Mouse (Mus musculus) kidney, embryonic 15.5 days (tissue): ENCODE measurements around the gene Qrich2. TPM values are rescaled to one million over a fixed set of nuclear protein-coding genes. Genes with fewer than 3 reads are reported as not detected.

ENCODE experiments used
- ATAC-seq: fragments of 200-750 bp; cut with Nextera tagmentation; replicated peaks from 2 replicates; pipeline ENCODE4 v1.8.0; 2017; ENCODE audit warnings: moderate TSS enrichment; ENCODE audit not compliant: low FRiP score
- H3K27ac ChIP-seq: fragments of 300-500 bp; sonication (generic); 2 replicates; pipeline ENCODE4 v1.5.1; 2015; ENCODE audit warnings: mild to moderate bottlenecking, inconsistent platforms
- H3K27me3 ChIP-seq: fragments of 300-500 bp; sonication (generic); 2 replicates; pipeline ENCODE4 v1.6.1; 2015; ENCODE audit warnings: inconsistent platforms
- H3K36me3 ChIP-seq: fragments of 300-500 bp; sonication (generic); 2 replicates; pipeline ENCODE4 v1.6.1; 2015; ENCODE audit warnings: inconsistent platforms
- H3K4me1 ChIP-seq: fragments of 300-500 bp; sonication (generic); 2 replicates; pipeline ENCODE4 v1.6.1; 2015; ENCODE audit warnings: inconsistent platforms
- H3K4me2 ChIP-seq: fragments of 300-500 bp; sonication (generic); 2 replicates; pipeline ENCODE4 v1.6.1; 2015; ENCODE audit warnings: moderate library complexity, mild to moderate bottlenecking, inconsistent platforms
- H3K4me3 ChIP-seq: fragments of 300-500 bp; sonication (generic); replicated peaks from 2 replicates; pipeline ENCODE4 v1.5.1; 2015; ENCODE audit warnings: mild to moderate bottlenecking, inconsistent platforms
- H3K9ac ChIP-seq: fragments of 300-500 bp; sonication (generic); 2 replicates; pipeline ENCODE4 v1.6.1; 2015; ENCODE audit warnings: mild to moderate bottlenecking, inconsistent platforms
- H3K9me3 ChIP-seq: fragments of 300-500 bp; sonication (generic); replicated peaks from 2 replicates; pipeline ENCODE4 v1.6.1; 2016; ENCODE audit warnings: inconsistent platforms
- WGBS: fragments of 180-500 bp; shearing (Covaris S2); methylation state at CpG from one replicate; pipeline ENCODE4 v1.1.7; 2015; ENCODE audit warnings: mixed read lengths; 5-methylcytosine and 5-hydroxymethylcytosine counted together
- polyA plus RNA-seq: library from polyadenylated mRNA; unstranded; fragments of >200 nt; fragmentation: Nextera tagmentation; extraction: Ambion mirVana; gene quantifications from 2 replicates; pipeline ENCODE4 v1.2.1, GENCODE M21; 2015

Qrich2 gene
- polyA plus RNA-seq, 1 experiment from 2014 or later, result 0.30 TPM

DNA sequence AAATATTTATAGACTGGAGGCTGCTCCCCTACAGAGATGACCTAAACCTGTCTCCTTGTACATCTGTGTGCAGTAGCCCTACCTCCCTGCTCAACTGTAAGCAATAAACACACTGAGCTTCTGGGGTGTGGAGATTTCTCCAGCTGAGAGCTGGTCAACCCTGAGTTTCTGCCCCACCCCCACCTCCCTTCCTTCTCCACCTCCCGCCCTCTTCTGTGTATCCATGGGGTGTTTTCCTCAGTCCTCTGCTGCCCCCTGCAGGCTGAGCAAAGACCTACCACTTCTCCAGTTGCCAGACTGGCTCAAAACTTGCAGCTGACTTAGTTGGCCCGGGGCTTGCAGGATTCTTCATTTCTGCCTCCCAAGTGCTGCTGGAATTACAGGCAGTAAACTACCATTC is 2.2 kb downstream of the Qrich2 start:
- Histone ChIP-seq H3K4me2 (no peak overlapping the region), H3K27me3 (no peaks in the 10 kb centered on the region), H3K9ac (no peak overlapping the region), H3K9me3 (no peaks in the 10 kb centered on the region), H3K4me1 (peaks cover 4% of the 10 kb centered on the region), H3K36me3 (no peaks in the 10 kb centered on the region), H3K27ac (no peak overlapping the region), H3K4me3 (no peak overlapping the region)
- peak; percentile 54; the same call in 1 of the 2 replicates for ATAC-seq
- WGBS, result 3% methylated on average over 2 of the region's 2 CpGs

GRCm38 (mm10) chr11:116463338-116463737 is 2.7 kb downstream of the Qrich2 start:
- 59% methylated on average over 5 of the region's 5 CpGs for WGBS
- Histone ChIP-seq H3K27ac (no peak overlapping the region), H3K9ac (no peak overlapping the region), H3K4me3 (no peak overlapping the region), H3K36me3 (no peaks in the 10 kb centered on the region), H3K9me3 (no peaks in the 10 kb centered on the region), H3K4me1 (peaks cover 4% of the 10 kb centered on the region), H3K4me2 (no peak overlapping the region), H3K27me3 (no peaks in the 10 kb centered on the region)
- no peak for ATAC-seq

DNA sequence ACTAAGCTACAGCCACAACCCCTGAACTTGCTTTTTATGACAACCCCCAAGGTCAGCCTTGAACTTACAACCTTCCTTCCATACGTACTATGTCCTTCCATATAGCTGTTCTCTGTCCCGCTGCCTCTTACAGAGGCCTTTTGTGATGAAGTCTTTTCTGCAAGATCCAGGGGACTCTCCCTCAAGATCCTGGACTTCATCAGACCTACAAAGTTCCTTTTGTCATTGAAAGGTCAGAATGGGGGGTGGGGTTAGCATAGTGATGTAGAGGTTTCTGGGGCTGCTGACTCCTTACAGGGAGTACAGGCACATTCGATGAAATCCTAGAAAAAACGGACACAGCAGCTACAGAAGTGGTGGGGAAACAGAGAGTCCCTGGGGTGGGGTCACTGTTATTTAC is 6.3 kb downstream of the Qrich2 start:
- H3K4me3 ChIP-seq, result no peak overlapping the region
- H3K4me1 ChIP-seq, result peaks cover 4% of the 10 kb centered on the region
- H3K36me3 ChIP-seq, result no peaks in the 10 kb centered on the region
- H3K27ac ChIP-seq, result no peak overlapping the region
- no peaks in the 10 kb centered on the region for H3K9me3 ChIP-seq
- H3K4me2 ChIP-seq, result no peak overlapping the region
- no peak for ATAC-seq
- WGBS, result 69% methylated on average over 4 of the region's 4 CpGs
- H3K9ac ChIP-seq, result no peak overlapping the region
- H3K27me3 ChIP-seq, result no peaks in the 10 kb centered on the region

DNA sequence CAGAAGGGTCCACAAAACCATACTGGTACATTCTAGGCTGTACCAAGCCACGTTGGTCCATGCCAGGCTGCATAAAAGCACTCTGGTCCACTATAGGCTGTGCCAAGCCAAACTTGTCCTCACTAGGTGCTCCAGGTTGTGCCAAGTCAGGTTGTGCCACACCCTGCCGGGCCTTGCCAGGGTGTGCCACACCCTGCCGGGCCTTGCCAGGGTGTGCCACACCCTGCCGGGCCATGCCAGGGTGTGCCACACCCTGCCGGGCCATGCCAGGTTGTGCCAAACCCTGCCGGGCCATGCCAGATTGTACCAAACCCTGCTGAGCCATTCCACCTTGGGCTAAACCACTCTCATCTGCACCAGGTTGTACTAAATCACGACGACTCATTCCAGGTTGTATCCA is 9.8 kb downstream of the Qrich2 start:
- Histone ChIP-seq H3K4me3 (no peak overlapping the region), H3K4me2 (no peak overlapping the region), H3K4me1 (no peaks in the 10 kb centered on the region), H3K9me3 (no peaks in the 10 kb centered on the region), H3K27ac (no peak overlapping the region), H3K9ac (no peak overlapping the region), H3K27me3 (no peaks in the 10 kb centered on the region), H3K36me3 (no peaks in the 10 kb centered on the region)
- WGBS, result 77% methylated on average over 8 of the region's 8 CpGs
- no peak for ATAC-seq

- no peak overlapping the region for H3K4me3 ChIP-seq
These were observed 12.2 kb downstream of the Qrich2 start for GRCm38 (mm10) chr11:116453889-116454288.

GRCm38 (mm10) chr11:116449341-116449740 is 16.7 kb downstream of the Qrich2 start:
- H3K9me3 ChIP-seq, result no peaks in the 10 kb centered on the region; the same call in 1 of the 2 replicates
- H3K27me3 ChIP-seq, result peaks cover 22% of the 10 kb centered on the region
- 90% methylated on average over 3 of the region's 3 CpGs for WGBS
- H3K27ac ChIP-seq, result no peak overlapping the region
- no peak overlapping the region for H3K4me2 ChIP-seq
- no peak for ATAC-seq
- H3K36me3 ChIP-seq, result no peaks in the 10 kb centered on the region
- no peak overlapping the region for H3K4me3 ChIP-seq
- no peak overlapping the region for H3K9ac ChIP-seq
- peaks cover 22% of the 10 kb centered on the region for H3K4me1 ChIP-seq

More at GRCm38 (mm10) chr11:116453889-116454288, 12.2 kb downstream of the Qrich2 start:
- H3K9me3 ChIP-seq, result no peaks in the 10 kb centered on the region; the same call in 1 of the 2 replicates
- no peaks in the 10 kb centered on the region for H3K36me3 ChIP-seq
- no peaks in the 10 kb centered on the region for H3K4me1 ChIP-seq
- ATAC-seq, result no peak
- no peak overlapping the region for H3K27ac ChIP-seq
- 87% methylated on average over 10 of the region's 10 CpGs for WGBS
- no peaks in the 10 kb centered on the region for H3K27me3 ChIP-seq
- no peak overlapping the region for H3K9ac ChIP-seq
- H3K4me2 ChIP-seq, result no peak overlapping the region

DNA sequence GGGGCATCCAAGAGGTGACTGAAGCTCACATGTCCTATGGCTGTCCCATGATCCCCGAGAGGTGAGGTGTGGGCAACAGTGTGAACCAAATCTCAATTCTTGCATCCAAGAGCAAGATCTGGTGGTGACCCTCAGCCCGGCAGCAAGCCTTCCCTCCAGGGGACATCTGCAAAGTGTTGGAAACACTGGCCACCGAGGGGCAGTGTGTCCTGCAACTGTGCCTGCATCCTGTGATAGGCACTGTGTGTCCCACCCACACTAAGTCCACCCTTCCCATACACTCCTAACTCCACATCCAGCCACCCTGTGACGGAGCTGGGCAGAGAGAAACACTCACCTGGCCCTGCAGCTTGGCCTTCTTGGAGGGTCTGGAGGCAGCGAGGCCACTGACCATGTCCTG is 18.2 kb downstream of the Qrich2 start:
- WGBS, result 70% methylated on average over 5 of the region's 5 CpGs
- H3K4me3 ChIP-seq, result no peak overlapping the region
- no peak for ATAC-seq

GRCm38 (mm10) chr11:116446308-116446887 is 19.6 kb downstream of the Qrich2 start:
- Histone ChIP-seq H3K9ac (no peak overlapping the region), H3K4me2 (peak overlapping the region; percentile 46), H3K27me3 (peaks cover 22% of the 10 kb centered on the region), H3K9me3 (no peaks in the 10 kb centered on the region; the same call in 1 of the 2 replicates), H3K36me3 (no peaks in the 10 kb centered on the region), H3K4me3 (peak overlapping the region; percentile 15), H3K27ac (no peak overlapping the region), H3K4me1 (peaks cover 34% of the 10 kb centered on the region)
- peak; percentile 20; the same call in 1 of the 2 replicates for ATAC-seq
- 12% methylated on average over 19 of the region's 19 CpGs for WGBS

More for the DNA sequence above, 18.2 kb downstream of the Qrich2 start:
- H3K36me3 ChIP-seq, result no peaks in the 10 kb centered on the region
- H3K27ac ChIP-seq, result no peak overlapping the region
- no peaks in the 10 kb centered on the region; the same call in 1 of the 2 replicates for H3K9me3 ChIP-seq
- no peak overlapping the region for H3K9ac ChIP-seq
- H3K4me2 ChIP-seq, result no peak overlapping the region
- peaks cover 28% of the 10 kb centered on the region for H3K4me1 ChIP-seq
- H3K27me3 ChIP-seq, result peaks cover 22% of the 10 kb centered on the region

- Histone ChIP-seq H3K4me1 (peaks cover 39% of the 10 kb centered on the region), H3K9me3 (no peaks in the 10 kb centered on the region; the same call in 1 of the 2 replicates), H3K4me3 (0 out of 2 replicates have a peak overlapping the region, but pooled peaks have one; percentile 15), H3K27me3 (peaks cover 22% of the 10 kb centered on the region), H3K36me3 (no peaks in the 10 kb centered on the region), H3K4me2 (peak overlapping the region; percentile 46), H3K9ac (0 out of 2 replicates have a peak overlapping the region, but pooled peaks have one; percentile 8), H3K27ac (no peak overlapping the region)
- WGBS, result 20% methylated on average over 16 of the region's 16 CpGs
- peak; percentile 26; the same call in 1 of the 2 replicates for ATAC-seq
These were observed 20.3 kb downstream of the Qrich2 start for GRCm38 (mm10) chr11:116445596-116446307.

DNA sequence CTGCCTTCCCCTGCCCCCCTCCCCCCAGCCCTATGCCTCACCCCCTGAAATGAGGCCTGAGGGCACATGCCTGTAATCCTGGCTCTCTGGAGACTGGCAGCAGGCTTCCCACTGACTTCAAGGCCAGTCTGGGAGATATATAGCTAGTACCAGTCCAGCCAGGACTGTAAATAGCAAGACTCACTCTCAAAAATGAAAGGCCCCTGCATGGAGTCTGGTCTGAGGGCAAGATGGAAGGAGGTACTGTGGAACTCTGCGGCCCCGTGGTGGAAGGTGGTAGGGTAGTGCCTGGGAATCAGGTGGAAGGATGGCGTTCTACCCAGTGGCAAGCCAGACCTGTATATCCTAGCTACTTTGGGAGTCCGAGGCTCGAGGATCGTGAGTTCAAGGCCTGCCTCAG is 22.1 kb downstream of the Qrich2 start:
- WGBS, result 88% methylated on average over 6 of the region's 6 CpGs
- Histone ChIP-seq H3K9me3 (no peaks in the 10 kb centered on the region), H3K4me1 (peaks cover 57% of the 10 kb centered on the region), H3K27me3 (peaks cover 22% of the 10 kb centered on the region), H3K4me3 (no peak overlapping the region), H3K36me3 (peaks cover 10% of the 10 kb centered on the region), H3K27ac (0 out of 2 replicates have a peak overlapping the region, but pooled peaks have one; percentile 56), H3K9ac (no peak overlapping the region), H3K4me2 (no peak overlapping the region)
- ATAC-seq, result no peak

DNA sequence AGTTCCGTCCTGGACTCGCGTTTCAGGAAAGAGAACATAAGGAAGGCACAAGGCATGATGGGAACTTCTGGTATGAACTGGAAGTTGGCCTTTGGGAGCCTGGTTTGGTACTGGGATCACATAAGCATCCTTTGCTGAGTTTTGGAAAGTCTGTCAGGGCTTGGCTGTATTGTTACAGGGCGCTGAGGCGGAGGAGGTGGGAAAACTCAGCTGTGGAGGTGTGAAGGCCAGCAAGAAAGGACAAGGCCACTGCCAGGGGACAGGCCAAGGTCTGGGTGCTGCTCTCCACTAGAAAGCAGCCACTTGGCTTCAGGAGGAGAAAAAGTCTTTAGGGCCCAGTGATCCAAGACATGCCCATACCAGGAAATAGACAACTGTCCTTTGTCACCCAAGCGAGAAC is 22.7 kb downstream of the Qrich2 start:
- peaks cover 22% of the 10 kb centered on the region for H3K27me3 ChIP-seq
- no peak overlapping the region for H3K9ac ChIP-seq
- H3K4me2 ChIP-seq, result no peak overlapping the region
- H3K4me3 ChIP-seq, result no peak overlapping the region
- H3K9me3 ChIP-seq, result no peaks in the 10 kb centered on the region
- WGBS, result 69% methylated on average over 6 of the region's 6 CpGs
- H3K27ac ChIP-seq, result peak overlapping the region; percentile 56; the same call in 1 of the 2 replicates
- peaks cover 57% of the 10 kb centered on the region for H3K4me1 ChIP-seq
- H3K36me3 ChIP-seq, result peaks cover 12% of the 10 kb centered on the region
- ATAC-seq, result no peak

- ATAC-seq, result no peak
- Histone ChIP-seq H3K36me3 (peaks cover 12% of the 10 kb centered on the region), H3K4me2 (no peak overlapping the region), H3K9ac (no peak overlapping the region), H3K4me3 (no peak overlapping the region), H3K4me1 (peaks cover 57% of the 10 kb centered on the region), H3K27me3 (peaks cover 17% of the 10 kb centered on the region), H3K27ac (peak overlapping the region; percentile 56; the same call in 1 of the 2 replicates), H3K9me3 (no peaks in the 10 kb centered on the region)
- WGBS, result 28% methylated on average over 6 of the region's 6 CpGs
These were observed 23.2 kb downstream of the Qrich2 start for GRCm38 (mm10) chr11:116442867-116443177.
